Mouse (Mus musculus) spleen, postnatal 10 days (tissue): ENCODE results near the gene Hist1h3e.
"Not testable (repeated sequence)": the region's sequence is repeated elsewhere in the genome, so short reads cannot be mapped to it uniquely, and the experiment has no call there.

Experiments
- DNase-seq, 2 experiments: peaks; one replicate each; pipeline ENCODE4 v3.0.0; 2021 to 2022; ENCODE audit warnings: low spot score in 2 of 2

Gene Hist1h3e

DNA sequence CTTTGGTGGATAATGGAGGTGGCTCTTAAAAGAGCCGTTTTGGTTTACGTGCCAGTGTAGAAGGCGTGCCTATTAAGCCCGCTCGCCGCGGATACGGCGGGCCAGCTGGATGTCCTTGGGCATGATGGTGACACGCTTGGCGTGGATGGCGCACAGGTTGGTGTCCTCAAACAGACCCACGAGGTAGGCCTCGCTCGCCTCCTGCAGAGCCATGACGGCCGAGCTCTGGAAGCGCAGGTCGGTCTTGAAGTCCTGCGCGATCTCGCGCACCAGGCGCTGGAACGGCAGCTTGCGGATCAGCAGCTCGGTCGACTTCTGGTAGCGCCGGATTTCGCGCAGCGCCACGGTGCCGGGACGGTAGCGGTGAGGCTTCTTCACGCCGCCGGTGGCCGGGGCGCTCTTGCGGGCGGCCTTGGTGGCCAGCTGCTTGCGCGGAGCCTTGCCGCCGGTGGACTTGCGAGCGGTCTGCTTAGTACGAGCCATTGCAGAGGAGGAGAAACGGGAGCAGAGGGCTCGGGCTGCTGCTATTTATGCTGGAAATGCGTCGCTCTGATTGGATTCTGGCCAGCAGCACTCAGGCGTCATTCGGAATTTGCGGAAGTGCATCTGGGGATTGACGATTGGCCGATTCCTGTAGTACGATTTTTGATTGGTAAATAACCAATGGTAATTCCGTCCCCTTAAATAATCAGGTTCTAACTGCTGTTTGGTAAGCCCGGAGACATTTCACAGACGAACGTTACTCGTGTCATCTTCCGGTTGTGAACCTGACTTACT, at the start of gene Hist1h3e:
Gene Hist1h3e (minus strand): TSS at position 487 of the 777 bp plus-strand sequence.
- peak; percentile 95 to 98 for DNase-seq

DNA sequence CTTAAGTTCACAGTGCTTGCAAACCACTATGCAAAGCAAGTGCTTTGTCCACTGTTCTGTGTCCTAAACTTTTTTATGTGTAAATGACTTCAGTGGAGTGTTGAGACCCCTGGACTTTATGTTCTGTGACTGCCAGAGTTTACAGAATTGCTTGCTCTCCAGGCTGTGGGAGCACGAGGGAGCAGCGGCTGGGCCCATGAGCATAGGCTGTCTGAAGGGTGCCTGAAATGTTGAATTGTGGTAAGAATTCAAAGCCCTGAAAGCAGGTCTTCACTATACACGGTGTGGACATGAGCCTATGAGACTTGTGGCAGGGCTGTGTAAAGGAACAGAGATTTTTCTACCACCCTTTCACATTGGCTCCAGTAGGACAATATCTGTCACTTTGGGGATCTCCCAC, 49.5 kb upstream of the Hist1h3e start:
- no peak for DNase-seq

DNA sequence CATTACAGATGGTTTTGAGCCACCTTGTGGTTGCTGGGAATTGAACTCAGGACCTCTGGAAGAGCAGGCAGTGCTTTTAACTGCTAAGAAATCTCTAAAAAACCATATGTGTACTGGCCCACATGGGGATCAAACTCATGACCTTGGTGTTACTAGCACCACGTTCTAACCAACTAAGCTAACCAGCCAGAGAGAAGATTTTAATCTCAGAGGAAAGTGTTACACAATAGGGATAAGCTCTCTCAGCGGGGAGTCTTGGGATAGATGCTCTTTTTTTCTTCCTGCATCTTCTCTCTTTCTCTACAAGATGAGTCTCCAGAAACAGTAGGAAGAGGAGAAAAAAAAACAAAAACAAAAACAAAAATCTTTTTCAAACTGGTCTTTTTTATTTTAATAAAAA, 48.2 kb upstream of the Hist1h3e start:
- no peak for DNase-seq

GRCm38 (mm10) chr13:23609844-23610243, 47.7 kb upstream of the Hist1h3e start:
- peak in 1 of 2 experiments; percentile 15 for DNase-seq

DNA sequence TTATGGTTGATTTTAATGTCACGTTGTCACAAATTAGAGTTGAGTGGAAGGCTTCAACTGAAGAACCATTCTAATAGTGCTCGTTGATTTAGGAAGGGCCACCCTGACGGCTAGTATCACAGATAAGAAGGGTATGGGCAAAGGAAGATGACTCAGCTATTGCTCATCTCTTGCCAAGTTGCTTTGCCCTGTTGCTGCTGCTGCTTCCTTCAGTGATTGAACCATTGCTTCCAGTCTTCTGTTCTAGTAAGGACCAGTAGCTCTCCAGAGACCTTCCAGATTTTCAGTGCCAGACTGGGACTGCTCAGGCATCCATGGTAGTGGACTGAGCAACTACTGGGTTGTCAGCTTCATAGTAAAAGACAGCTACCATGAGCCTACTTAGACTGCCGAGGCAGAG, 47.0 kb upstream of the Hist1h3e start:
- peak in 1 of 2 experiments; percentile 51 for DNase-seq

DNA sequence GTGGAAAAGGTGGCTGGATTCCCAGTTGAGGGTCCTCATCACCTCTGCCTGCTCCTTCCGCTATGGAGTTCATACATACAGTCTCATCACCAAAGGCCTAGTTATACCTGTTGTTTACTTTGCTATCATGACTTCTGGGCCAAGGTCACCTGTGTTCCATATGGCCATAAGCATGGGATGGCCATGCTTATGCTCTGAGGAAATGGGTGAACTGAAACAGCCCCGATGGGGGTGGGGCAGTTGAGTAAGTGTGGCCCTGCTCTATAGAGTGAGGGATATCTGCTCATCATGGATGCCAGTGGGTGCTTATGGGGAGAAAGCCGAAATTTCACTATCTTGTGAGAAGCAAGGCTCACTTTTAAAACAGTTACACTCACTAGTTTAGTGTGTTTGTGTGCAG, 42.9 kb upstream of the Hist1h3e start:
- DNase-seq: no peak

GRCm38 (mm10) chr13:23604452-23604851, 42.3 kb upstream of the Hist1h3e start:
- DNase-seq: no peak

DNA sequence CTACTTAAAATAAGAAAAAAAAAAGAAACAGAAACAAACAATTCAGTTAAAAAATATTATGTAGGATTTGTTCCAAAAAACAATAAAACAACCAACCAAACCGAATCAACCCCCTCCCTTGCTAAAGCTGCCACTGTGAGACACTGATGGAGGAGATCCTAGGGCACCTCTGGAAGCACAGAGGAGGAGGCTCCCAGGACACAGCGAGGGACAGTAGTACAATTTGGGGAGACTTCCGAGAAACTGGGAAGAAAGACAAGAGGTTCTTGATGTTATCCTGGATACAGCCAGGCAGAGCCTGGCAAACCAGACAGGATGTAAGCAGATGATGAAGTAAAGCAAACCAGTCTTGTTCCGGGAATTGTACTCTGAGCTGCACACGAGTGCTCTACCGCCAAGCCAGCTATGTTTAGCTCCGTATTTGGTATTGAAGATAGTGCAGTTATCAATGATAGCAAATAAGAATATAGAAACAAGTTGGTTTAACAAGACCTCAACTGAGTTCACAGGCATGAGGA, 41.1 kb upstream of the Hist1h3e start:
- no peak for DNase-seq

- peak; percentile 82 to 93 for DNase-seq
Observed at GRCm38 (mm10) chr13:23597957-23598356, 35.8 kb upstream of the Hist1h3e start.

- peak in 1 of 2 experiments; percentile 68 for DNase-seq
Observed at GRCm38 (mm10) chr13:23595622-23596372, 33.6 kb upstream of the Hist1h3e start.

DNA sequence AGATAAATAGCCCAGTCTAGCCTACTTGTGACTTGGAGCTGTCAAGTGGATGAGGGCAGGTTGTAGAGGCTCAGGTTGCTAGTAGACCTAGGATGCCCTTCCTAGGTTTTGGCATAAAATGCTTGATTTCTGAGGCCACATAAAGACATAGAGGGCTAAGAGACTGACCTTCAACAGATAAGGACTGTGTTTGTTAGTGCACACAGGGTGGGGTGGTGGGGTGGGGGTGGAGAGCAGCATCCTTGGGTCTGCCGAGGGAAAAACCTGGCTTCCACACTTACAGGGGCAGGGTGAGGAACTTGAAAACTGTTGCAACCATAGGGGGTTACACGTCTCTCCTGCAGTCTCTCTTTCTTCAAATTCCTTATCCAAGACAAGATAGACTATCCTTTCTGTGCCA, 33.0 kb upstream of the Hist1h3e start:
- no peak for DNase-seq

DNA sequence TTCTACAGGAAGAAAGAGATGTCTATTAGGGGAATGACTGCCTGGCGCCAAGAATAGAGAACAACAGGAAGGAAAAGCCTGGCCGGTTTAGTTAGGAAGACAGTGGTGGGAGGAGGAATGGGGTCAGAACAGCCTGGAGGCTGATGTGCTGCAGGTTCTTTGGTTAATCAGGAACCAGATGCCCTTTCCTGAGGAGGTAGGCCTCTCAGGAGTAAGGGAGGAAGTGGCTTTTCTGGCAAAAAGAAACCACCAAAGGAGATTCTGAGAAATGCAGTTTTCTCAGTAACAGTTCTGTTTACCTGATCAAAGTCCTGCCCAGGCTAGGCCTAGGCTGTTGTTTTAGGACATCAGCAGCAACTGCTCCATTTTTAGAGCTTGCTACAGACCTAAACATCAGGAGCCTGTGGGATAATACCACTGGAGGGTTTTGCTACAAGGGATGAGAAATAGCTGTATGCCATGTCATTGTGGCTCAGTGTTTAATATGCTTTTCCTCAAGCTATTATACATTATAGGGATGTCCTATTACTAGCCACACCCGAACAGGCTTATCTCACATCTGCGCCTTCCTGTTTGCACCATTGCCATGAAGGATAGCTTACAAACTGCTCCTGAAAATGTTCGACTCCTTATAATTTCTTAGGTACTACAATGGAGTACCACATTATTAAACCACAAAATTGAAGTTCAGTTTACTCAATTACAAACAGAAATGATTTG, 31.0 kb upstream of the Hist1h3e start:
- no peak for DNase-seq

DNA sequence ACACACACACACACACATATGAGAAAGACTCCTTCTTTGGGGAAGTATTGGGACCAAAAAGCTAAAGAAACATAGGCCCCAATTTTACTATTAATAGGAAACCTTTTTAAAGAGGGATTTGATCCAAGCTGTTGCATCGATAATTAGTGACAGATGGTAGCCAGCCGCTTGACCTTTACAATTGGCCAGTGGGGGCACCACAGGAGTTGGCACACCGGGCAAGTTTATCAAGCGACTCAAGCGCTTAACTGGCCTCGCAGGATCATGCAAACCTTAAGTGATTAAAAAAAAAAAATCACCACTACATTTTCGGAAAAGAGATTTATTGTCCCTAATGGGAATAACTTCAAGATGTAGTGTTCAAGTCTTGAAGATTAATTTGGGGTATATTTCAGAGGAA, 30.4 kb upstream of the Hist1h3e start:
- no peak for DNase-seq

GRCm38 (mm10) chr13:23591886-23592285, 29.7 kb upstream of the Hist1h3e start:
- DNase-seq: not testable (repeated sequence)

- DNase-seq: no peak
Observed at GRCm38 (mm10) chr13:23591206-23591605, 29.0 kb upstream of the Hist1h3e start.

DNA sequence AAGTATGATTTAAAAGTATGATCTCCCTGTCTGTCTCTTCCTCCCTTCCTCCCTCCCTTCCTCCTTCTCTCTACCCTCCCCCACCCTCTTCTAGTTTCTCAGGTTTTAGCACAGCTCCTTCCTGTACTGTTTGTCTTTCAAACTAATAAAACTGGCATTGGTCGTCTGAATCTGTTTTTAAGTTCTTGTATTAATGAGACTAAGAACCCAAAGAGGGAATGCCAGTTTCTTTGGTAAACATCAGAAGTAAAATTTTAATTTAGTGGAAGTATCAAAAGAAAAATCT, 24.7 kb upstream of the Hist1h3e start:
- no peak for DNase-seq

DNA sequence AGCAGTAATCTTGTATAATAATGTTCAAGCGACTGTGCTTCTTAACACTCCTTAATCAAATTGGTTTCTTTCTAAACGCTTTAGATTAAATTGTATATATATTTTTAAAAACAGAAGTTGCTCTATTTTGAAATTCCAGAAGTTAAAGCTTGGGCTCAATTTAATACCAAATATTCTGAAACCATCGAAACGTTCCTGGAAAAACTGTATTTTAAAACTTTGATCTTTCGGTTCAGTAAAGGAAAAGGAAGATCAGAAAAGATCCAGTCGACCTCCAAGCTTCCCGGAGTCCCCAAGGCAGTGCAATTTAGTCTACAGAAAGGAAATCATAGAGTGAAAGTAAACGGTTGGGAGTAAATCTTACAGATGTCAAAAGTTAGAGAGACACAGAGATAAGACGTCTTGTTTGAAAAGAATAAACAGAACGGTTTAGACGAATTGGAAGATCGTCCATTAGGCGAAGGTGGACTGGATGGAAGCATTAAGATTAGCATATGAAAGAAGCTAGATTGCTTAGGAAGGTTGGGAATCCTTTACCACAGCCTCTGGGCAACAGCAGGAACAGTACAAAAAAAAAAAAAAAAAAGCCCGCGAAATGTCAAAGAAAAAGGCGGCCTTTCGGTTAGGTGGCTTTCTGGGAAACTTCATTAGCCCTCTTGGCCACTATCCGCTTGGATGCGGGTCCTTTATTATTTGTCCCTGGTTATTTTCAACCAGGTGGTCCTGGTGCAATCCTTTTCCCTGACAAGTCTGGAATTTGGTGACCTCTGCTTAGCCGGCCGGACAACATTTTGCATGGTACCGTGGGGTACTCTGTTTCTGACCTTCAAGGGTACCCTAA, 24.1 kb upstream of the Hist1h3e start:
- DNase-seq: peak; percentile 35 to 61

- peak; percentile 79 to 86 for DNase-seq
Observed at GRCm38 (mm10) chr13:23585442-23586098, 23.4 kb upstream of the Hist1h3e start.

DNA sequence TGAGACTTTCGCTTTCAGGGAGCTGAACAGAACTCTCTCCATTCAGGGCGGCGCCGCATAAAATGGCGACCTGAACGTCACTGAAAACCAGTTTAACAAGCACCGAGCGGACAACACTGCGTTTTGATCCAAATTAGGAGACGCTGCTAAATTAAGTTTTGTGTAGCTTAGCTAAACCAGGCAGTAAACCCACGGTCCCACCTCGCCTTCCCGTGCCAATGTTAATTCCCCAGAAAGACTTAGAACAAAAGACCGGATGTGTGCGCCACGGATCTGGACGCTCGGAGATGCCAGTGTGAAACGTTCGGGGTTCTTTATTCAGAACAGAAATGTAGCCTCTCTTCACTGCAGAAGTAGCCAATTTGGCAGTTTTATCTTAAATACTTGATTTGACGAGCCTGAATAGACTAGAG, 22.9 kb upstream of the Hist1h3e start:
- DNase-seq: peak; percentile 78 to 86

GRCm38 (mm10) chr13:23584331-23584730, 22.2 kb upstream of the Hist1h3e start:
- peak in 1 of 2 experiments; percentile 37 for DNase-seq
